Mouse (Mus musculus): ENCODE measurements around the gene Mrpl4.

GRCm38 (mm10) chr9:20990861-20991260, 11.7 kb upstream of the Mrpl4 start:
- TF ChIP-seq CTCF (IDR thresholded peaks at IDR 0.05; ENCODE audit: borderline replicate concordance, insufficient read depth, low read depth, low read length) (no peak), POLR2A (IDR thresholded peaks at IDR 0.05; ENCODE audit: borderline replicate concordance, insufficient read depth, low read length) (no peak)

Measured in cerebellum, adult 2 months (tissue).